Mouse (Mus musculus) v-Abl transformed pro-B cells (cell line): ENCODE measurements around the gene Dock9.
"Not testable (repeated sequence)": the region's sequence is repeated elsewhere in the genome, so short reads cannot be mapped to it uniquely, and the experiment has no call there.

Source experiments
- in situ Hi-C, 2 experiments: fragments of 400-800 bp; cut with MboI; formaldehyde crosslinking; loops; one replicate each; pipeline ENCODE4 v1.15.1; 2025; ENCODE audit not compliant: unreplicated experiment in 2 of 2

Gene Dock9

GRCm38 (mm10) chr14:121749606-121750005, 48.0 kb downstream of the Dock9 start:
- in situ Hi-C loops, result no loop called here

- in situ Hi-C loops, result no loop called here
Measured at GRCm38 (mm10) chr14:121749084-121749483, 48.6 kb downstream of the Dock9 start.

- in situ Hi-C loops, result no loop called here
Measured at GRCm38 (mm10) chr14:121747360-121747759, 50.3 kb downstream of the Dock9 start.

- in situ Hi-C loops, result no loop called here
Measured at GRCm38 (mm10) chr14:121743787-121744417, 53.7 kb downstream of the Dock9 start.

GRCm38 (mm10) chr14:121738431-121739403, 58.9 kb downstream of the Dock9 start:
- in situ Hi-C loops, result no loop called here

GRCm38 (mm10) chr14:121737277-121737676, 60.4 kb downstream of the Dock9 start:
- in situ Hi-C loops, result no loop called here

GRCm38 (mm10) chr14:121735678-121736077, 62.0 kb downstream of the Dock9 start:
- in situ Hi-C loops, result no loop called here

GRCm38 (mm10) chr14:121734217-121734616, 63.4 kb downstream of the Dock9 start:
- in situ Hi-C loops, result no loop called here

- in situ Hi-C loops, result no loop called here
Measured at GRCm38 (mm10) chr14:121733694-121734093, 63.9 kb downstream of the Dock9 start.

GRCm38 (mm10) chr14:121732196-121732595, 65.4 kb downstream of the Dock9 start:
- in situ Hi-C loops, result no loop called here

- in situ Hi-C loops, result no loop called here
Measured at GRCm38 (mm10) chr14:121731688-121732168, 65.9 kb downstream of the Dock9 start.

GRCm38 (mm10) chr14:121730966-121731365, 66.7 kb downstream of the Dock9 start:
- in situ Hi-C loops, result no loop called here

- in situ Hi-C loops, result no loop called here
Measured at GRCm38 (mm10) chr14:121727996-121728395, 69.6 kb downstream of the Dock9 start.

- in situ Hi-C loops, result no loop called here
Measured at GRCm38 (mm10) chr14:121724501-121724900, 73.1 kb downstream of the Dock9 start.

GRCm38 (mm10) chr14:121722774-121723173, 74.9 kb downstream of the Dock9 start:
- in situ Hi-C loops, result no loop called here

GRCm38 (mm10) chr14:121721431-121721830, 76.2 kb downstream of the Dock9 start:
- in situ Hi-C loops, result no loop called here

GRCm38 (mm10) chr14:121719638-121720601, 77.7 kb downstream of the Dock9 start:
- in situ Hi-C loops, result no loop called here

- in situ Hi-C loops, result not testable (repeated sequence)
Measured at GRCm38 (mm10) chr14:121714799-121715198, 82.8 kb downstream of the Dock9 start.

GRCm38 (mm10) chr14:121714268-121714667, 83.4 kb downstream of the Dock9 start:
- in situ Hi-C loops, result no loop called here

GRCm38 (mm10) chr14:121713830-121714197, 83.8 kb downstream of the Dock9 start:
- in situ Hi-C loops, result no loop called here
